Mouse (Mus musculus): ENCODE results near the gene Slc16a3. TPM values are rescaled to one million over a fixed set of nuclear protein-coding genes. Genes with fewer than 3 reads are reported as not detected.

Slc16a3 gene
- polyA plus RNA-seq, 1 experiment: 1.6 TPM

- no peak for TF ChIP-seq GATA1 (IDR thresholded peaks at IDR 0.05; ENCODE audit: low read length)
Measured at GRCm38 (mm10) chr11:120957731-120958257, 9.5 kb downstream of the Slc16a3 start.

DNA sequence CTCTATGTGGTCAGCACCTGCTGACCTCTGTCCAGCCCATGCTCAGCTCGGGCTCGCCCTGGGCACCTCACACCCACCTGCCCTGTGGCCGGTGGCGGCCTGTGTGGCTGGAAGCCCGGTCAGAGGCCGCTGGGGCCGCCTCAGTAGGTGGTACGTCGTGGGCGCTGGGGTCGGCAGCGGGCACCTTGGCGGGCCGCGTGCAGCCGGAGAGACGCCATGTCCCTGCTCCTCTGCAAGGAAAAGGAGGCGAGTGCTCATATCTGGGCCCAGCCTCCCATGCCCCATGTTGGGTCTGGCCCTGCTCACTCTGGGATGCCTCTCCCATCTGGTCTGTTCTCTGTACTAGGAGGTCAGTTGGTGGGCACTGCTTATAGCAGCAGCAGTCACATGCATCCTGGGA lies 10.8 kb downstream of the Slc16a3 start:
- TF ChIP-seq GATA1 (IDR thresholded peaks at IDR 0.05; ENCODE audit: low read length): no peak

DNA sequence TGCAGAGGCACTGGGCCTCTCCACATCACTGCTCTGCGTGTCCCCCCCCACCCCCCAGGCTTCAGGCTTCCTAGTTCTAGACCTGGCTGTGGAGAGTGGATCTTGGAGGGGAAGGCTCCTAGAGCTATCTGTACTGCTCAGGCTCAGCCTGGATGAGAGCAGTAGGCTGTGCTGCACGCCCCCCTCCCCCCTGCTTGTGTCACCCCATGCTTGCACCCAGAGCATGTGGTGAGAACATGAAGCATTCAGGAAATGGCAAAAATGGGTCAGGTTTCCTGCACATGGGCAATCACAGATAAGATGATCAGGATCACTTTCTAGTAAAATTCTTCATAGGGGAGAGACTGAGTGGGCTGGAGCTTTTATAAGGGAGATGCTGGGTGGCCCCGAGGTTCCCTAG lies 11.3 kb downstream of the Slc16a3 start:
- TF ChIP-seq GATA1 (IDR thresholded peaks at IDR 0.05; ENCODE audit: low read length): peak; percentile 35

DNA sequence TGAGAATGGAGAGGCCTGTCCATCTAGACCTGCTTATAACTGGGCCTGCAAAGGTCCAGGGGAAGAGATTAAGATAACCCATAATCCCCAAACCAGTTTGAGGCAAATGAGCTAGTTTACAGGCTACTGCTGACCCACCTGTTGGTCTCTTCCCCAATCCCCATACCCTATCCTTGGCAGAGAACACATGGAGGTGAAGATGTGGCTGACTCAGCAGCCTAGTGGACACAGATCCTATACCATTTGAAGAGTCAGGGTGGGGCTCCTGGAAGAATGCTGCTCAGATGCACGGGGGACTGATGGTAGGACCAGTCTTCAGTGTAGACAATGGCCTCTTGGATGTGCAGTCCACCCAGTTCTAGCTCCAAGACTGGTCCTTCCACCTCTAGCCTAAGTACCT lies 12.0 kb downstream of the Slc16a3 start:
- no peak for TF ChIP-seq GATA1 (IDR thresholded peaks at IDR 0.05; ENCODE audit: low read length)

DNA sequence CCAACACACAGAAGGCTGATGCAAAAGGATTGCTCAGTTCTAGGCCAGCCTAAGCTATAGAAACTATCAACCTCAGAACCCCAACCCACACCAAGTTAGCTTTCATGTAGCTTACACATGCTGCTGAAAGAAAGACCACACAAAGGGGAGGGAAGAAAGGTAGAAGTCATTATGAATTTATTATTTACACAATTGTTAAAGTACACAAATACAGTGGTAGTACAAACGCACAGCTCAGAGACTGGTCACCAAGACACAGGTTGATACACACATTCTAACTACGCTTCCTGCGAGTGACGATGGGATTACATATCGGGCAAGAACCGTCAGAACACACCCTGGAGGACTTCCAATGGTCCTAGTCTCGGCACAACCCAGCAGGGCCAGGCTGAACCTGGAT lies 13.3 kb downstream of the Slc16a3 start:
- no peak for TF ChIP-seq GATA1 (IDR thresholded peaks at IDR 0.05; ENCODE audit: low read length)

DNA sequence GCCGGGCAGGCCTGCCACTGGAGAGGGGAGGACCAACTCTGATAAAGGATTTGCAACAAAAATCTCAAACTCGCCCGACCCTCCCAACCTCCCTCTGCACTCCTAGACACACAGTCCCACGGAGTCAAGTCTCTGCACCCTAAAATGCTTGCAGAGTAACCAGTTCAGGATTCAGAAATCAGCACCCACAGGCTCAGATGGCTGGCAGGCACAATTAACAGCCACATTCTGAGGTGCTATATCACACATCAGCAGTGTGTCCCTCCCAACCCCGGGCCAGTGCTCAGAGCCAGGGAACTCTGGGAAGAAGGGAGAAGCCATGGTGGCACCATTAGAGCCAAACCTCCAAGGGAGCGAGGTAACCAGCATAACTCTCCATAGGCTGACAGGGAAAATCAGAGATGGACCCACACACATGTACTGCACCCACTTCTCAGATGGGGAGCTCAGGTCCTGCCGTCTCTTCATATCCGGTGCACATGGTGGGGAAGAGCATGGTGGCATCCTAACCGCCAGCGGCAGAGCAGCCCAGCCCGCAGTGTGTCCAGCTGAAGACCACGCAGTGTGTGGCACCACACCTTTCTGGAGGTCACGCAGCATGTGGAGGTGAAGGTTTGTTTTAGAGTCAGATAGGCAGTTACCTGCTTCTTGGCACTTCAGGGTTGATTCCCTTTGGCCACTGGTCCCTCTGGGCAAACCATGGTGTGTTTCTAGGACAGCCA lies 13.9 kb downstream of the Slc16a3 start:
- TF ChIP-seq GATA1 (IDR thresholded peaks at IDR 0.05; ENCODE audit: low read length): no peak

GRCm38 (mm10) chr11:120962909-120963308 lies 14.6 kb downstream of the Slc16a3 start:
- no peak for TF ChIP-seq GATA1 (IDR thresholded peaks at IDR 0.05; ENCODE audit: low read length)

- no peak for TF ChIP-seq GATA1 (IDR thresholded peaks at IDR 0.05; ENCODE audit: low read length)
Measured at GRCm38 (mm10) chr11:120964195-120965157, 16.2 kb downstream of the Slc16a3 start.

- no peak for TF ChIP-seq GATA1 (IDR thresholded peaks at IDR 0.05; ENCODE audit: low read length)
Measured at GRCm38 (mm10) chr11:120965587-120965986, 17.3 kb downstream of the Slc16a3 start.

DNA sequence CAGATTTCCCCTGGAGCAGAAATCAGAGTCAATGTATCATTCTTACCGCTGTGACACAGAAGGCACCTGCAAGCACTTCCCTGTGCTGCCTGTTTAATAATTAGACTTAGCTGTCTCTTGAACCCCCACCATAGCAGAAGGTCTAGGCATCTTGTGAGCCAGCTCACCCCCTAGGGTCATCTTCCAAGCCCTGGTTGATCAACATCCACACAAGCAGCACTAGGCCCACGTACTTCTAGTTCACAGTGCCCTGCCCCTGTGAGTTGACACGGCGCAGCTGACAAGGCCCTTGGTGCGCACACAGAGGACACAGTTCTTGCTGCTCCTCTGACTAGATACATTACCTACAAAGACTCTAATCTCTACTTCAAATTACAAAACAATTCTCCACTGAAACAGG lies 21.5 kb downstream of the Slc16a3 start:
- no peak for TF ChIP-seq GATA1 (IDR thresholded peaks at IDR 0.05; ENCODE audit: low read length)

DNA sequence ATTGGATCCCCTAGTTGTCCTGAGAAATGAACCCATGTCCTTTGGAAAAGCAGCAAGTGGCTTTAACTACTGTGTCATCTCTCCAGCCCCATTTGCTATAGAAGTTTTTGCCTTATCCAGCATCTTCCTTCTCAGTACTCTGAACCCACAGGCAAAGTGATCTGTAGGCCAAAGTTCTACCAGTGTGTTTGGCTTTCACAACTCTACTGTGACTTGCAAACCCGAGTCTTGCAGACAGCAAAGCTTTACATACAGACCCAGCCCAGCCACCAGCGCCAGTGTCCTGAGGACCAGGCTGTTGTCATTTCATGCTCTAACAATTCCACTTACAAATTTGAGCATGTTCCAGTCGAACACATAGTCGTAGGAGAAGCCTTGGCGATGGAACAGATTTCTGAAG lies 23.0 kb downstream of the Slc16a3 start:
- TF ChIP-seq GATA1 (IDR thresholded peaks at IDR 0.05; ENCODE audit: low read length): no peak

DNA sequence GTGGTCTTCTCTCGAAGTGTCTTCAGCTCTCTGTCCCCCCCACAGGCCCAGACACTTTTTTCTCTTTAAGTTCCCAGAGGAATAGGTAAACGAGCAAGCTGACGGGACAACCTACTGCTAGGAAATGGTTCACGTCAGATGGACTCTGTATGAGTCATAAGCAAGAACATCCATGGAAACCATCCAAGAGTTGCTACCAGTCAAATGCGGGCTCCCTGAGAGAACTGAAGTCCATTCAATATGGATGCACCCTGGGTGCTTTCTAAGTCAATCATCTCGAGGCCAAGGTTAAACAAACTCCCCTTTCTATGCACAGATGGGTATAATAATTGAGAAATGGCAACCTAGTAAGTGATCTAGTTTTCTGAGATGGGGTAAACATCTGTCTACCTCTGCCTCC lies 25.0 kb downstream of the Slc16a3 start:
- no peak for TF ChIP-seq GATA1 (IDR thresholded peaks at IDR 0.05; ENCODE audit: low read length)

DNA sequence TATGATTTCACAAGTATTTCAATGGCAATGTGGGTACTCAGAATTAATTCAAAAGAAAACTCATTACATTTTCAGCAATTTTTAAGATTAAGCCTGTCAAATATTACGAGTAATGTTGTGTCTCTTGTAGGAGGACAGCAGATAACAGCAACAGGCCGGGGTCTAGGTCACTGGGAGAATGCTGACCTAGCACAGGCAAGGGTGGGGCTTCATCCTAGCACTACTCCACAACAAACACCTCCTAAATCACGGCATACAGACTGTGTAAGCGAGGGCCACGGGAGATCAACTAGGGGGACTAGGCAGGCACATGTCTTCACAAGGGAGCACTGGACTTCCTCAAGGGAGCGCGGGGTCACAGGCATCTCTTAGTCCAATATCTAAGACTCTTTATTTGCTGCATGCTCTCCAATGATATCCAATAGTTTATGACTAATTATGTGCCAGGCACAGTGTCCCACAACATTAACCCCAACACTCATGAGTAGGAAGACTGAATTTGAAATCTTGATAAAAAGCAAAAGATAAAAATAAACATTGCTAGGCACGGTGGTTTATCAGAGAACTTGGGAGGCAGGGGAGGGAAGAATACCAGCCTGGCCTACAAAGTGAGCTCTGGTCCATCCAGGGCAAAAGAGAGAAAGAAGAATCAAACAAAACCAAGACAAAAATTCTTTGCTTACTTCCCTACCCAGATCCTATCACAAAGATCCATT lies 31.6 kb downstream of the Slc16a3 start:
- TF ChIP-seq GATA1 (IDR thresholded peaks at IDR 0.05; ENCODE audit: low read length): no peak

GRCm38 (mm10) chr11:120980427-120981035 lies 32.3 kb downstream of the Slc16a3 start:
- peak; percentile 92 for TF ChIP-seq GATA1 (IDR thresholded peaks at IDR 0.05; ENCODE audit: low read length)

GRCm38 (mm10) chr11:120981661-120982060 lies 33.4 kb downstream of the Slc16a3 start:
- TF ChIP-seq GATA1 (IDR thresholded peaks at IDR 0.05; ENCODE audit: low read length): no peak
